Mouse (Mus musculus) limb, embryonic 14.5 days (tissue): Measurements from ENCODE around the gene Pcbd2. TPM values are rescaled to one million over a fixed set of nuclear protein-coding genes. Genes with fewer than 3 reads are reported as not detected.
A peak's percentile ranks its signal among the peaks of the same experiment; 100 is the strongest.

ENCODE experiments used
- ATAC-seq: fragments of 200-750 bp; cut with Nextera tagmentation; 2 replicates; pipeline ENCODE4 v1.8.0; 2017; ENCODE audit warnings: low read depth, moderate number of reproducible peaks, moderate TSS enrichment; ENCODE audit not compliant: low FRiP score
- DNase-seq: peaks from one replicate; pipeline ENCODE4 v3.0.0-alpha.2; 2015; ENCODE audit warnings: low spot score
- H3K27ac ChIP-seq: fragments of 300-500 bp; sonication (generic); replicated peaks from 2 replicates; pipeline ENCODE4 v1.5.1; 2014; ENCODE audit warnings: low read depth, mild to moderate bottlenecking, low read length, moderate library complexity, mixed read lengths
- H3K27me3 ChIP-seq: fragments of 300-500 bp; sonication (generic); 2 replicates; pipeline ENCODE4 v1.6.1; 2014; ENCODE audit warnings: low read length, mixed read lengths; ENCODE audit not compliant: control insufficient read depth, insufficient read depth
- H3K36me3 ChIP-seq: fragments of 300-500 bp; sonication (generic); 2 replicates; pipeline ENCODE4 v1.6.1; 2014; ENCODE audit warnings: mild to moderate bottlenecking, low read length, moderate library complexity, mixed read lengths; ENCODE audit not compliant: control insufficient read depth, insufficient read depth
- H3K4me1 ChIP-seq: fragments of 300-500 bp; sonication (generic); 2 replicates; pipeline ENCODE4 v1.6.1; 2014; ENCODE audit warnings: antibody characterized with exemption, low read length, mixed read lengths; ENCODE audit not compliant: control insufficient read depth, insufficient read depth
- H3K4me2 ChIP-seq: fragments of 300-500 bp; sonication (generic); replicated peaks from 2 replicates; pipeline ENCODE4 v1.6.1; 2014; ENCODE audit warnings: low read depth, mild to moderate bottlenecking, low read length, moderate library complexity; ENCODE audit not compliant: severe bottlenecking
- H3K4me3 ChIP-seq: fragments of 300-500 bp; sonication (generic); replicated peaks from 2 replicates; pipeline ENCODE4 v1.5.1; 2014; ENCODE audit warnings: low read length
- H3K9ac ChIP-seq: fragments of 300-500 bp; sonication (generic); 2 replicates; pipeline ENCODE4 v1.6.1; 2014; ENCODE audit warnings: mild to moderate bottlenecking, low read depth, low read length, moderate library complexity; ENCODE audit not compliant: severe bottlenecking
- H3K9me3 ChIP-seq: fragments of 300-500 bp; sonication (generic); 2 replicates; pipeline ENCODE4 v1.6.1; 2016; ENCODE audit warnings: low read length; ENCODE audit not compliant: control insufficient read depth
- POLR2A ChIP-seq: fragments of 200-500 bp; IDR thresholded peaks from 2 replicates; pipeline ENCODE4 v1.8.0; 2012; ENCODE audit warnings: inconsistent platforms, mild to moderate bottlenecking, moderate library complexity, borderline replicate concordance; ENCODE audit not compliant: insufficient read depth, insufficient read length; ENCODE audit errors: extremely low read depth
- WGBS: fragments of 180-500 bp; shearing (Covaris S2); extraction: QIAGEN DNeasy Blood & Tissue Kit; methylation state at CpG from one replicate; pipeline ENCODE4 v1.1.7; 2014; 5-methylcytosine and 5-hydroxymethylcytosine counted together
- polyA plus RNA-seq, 2 experiments: library from polyadenylated mRNA; depleted of rRNA in 1 of 2; stranded (reverse) in 1 of 2; unstranded in 1 of 2; fragments of >200 nt; fragmentation: Nextera tagmentation in 1 of 2; extraction: Ambion mirVana in 1 of 2; gene quantifications; 2 replicates each; pipeline versions ENCODE4 v1.2.1 to v1.2.3; 2012 to 2014

Pcbd2 gene
- polyA plus RNA-seq, 2 experiments: 40.9 to 41.7 TPM

DNA sequence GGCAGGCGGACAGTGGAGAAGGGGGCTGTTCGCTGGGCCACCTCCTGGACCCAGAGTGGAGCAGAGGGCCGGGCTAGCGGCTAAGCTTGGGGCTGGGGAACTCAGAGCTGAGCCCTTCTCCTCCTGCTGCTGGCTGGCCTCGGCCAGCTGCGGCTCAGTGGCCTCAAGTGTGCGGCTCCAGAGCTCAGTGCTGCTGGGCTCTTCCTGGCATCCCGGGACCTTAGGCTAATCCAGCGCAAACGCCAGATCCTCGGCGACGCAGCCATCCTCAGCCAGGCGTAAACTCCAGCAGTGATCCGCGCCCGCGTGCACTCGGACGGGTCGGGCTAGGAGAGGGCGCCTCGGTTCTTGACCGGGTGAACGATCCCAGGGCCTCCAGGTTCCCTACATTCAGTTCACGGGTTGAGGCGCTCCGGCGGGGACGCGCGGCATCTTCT lies 98.1 kb downstream of the Pcbd2 start:
- Histone ChIP-seq H3K4me1 (peaks cover 31% of the 10 kb centered on the region), H3K4me3 (peak overlapping the region; percentile 36), H3K36me3 (peaks cover 45% of the 10 kb centered on the region), H3K9me3 (no peaks in the 10 kb centered on the region), H3K4me2 (peak overlapping the region; percentile 66), H3K27ac (peak overlapping the region; percentile 73), H3K27me3 (peaks cover 55% of the 10 kb centered on the region; the same call in 1 of the 2 replicates), H3K9ac (peak overlapping the region; percentile 77)
- DNase-seq (no peak), ATAC-seq (0 out of 2 replicates have a peak, but pooled peaks have one; percentile 3)
- TF ChIP-seq POLR2A: no peak
- 4% methylated on average over 31 of the region's 32 CpGs for WGBS

DNA sequence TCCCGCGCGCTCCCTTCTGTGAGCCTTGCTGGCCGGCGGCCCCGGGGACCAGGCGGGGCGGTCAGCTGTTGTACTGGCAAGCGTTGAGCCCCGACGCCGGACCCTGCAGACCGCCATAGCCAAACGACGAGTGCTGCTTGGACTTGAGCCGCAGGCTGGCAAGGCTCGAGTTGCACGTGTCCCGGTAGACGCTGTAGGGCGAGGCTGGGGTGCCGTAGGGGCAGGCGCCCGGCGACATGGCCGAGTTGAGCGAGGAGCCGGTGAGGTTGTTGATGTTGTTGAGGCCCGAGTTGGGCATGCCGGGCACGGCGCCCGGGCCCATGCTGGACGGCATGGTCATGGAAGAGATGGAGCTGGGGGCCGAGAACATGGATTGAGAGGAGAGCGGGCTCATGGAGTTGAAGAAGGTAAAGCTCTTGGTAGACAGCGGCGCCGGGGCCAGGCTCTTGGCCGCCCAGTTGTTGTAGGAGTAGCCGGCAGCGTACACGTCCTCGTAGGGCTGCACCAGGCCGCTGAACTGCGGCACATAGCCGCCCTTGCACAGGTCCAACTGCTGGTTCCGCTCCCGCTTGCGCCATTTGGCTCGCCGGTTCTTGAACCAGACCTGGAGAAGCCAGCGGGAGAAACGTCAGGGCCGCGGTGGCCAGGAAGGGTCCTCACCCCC lies 99.0 kb downstream of the Pcbd2 start:
- peak overlapping the region; percentile 36 for H3K4me3 ChIP-seq
- H3K27ac ChIP-seq: peak overlapping the region; percentile 73
- H3K9ac ChIP-seq: peak overlapping the region; percentile 77
- WGBS: under 1% methylated on average over 56 of the region's 56 CpGs
- no peaks in the 10 kb centered on the region for H3K9me3 ChIP-seq
- DNase-seq: no peak
- no peak for ATAC-seq
- H3K4me1 ChIP-seq: peaks cover 34% of the 10 kb centered on the region
- no peak for TF ChIP-seq POLR2A
- H3K36me3 ChIP-seq: peaks cover 45% of the 10 kb centered on the region
- peaks cover 64% of the 10 kb centered on the region; the same call in 1 of the 2 replicates for H3K27me3 ChIP-seq
- H3K4me2 ChIP-seq: peak overlapping the region; percentile 66

Other genes starting within 250 kb of the Pcbd2 start
- gene Dbn1, start 239.3 kb upstream of the Pcbd2 start, polyA plus RNA-seq (2012; rRNA removed): 266 and 303 TPM in 2 replicates
- 153 and 178 TPM in 2 replicates for gene Dbn1, start 239.3 kb upstream of the Pcbd2 start, polyA plus RNA-seq (2014; fragmentation: Nextera tagmentation; extraction: Ambion mirVana)
- gene Pdlim7, start 213.7 kb upstream of the Pcbd2 start, polyA plus RNA-seq (2012; rRNA removed): 137 and 192 TPM in 2 replicates
- 148 and 162 TPM in 2 replicates for gene Pdlim7, start 213.7 kb upstream of the Pcbd2 start, polyA plus RNA-seq (2014; fragmentation: Nextera tagmentation; extraction: Ambion mirVana)
- gene Dok3, start 198.1 kb upstream of the Pcbd2 start, polyA plus RNA-seq (2012; rRNA removed): 9.1 and 9.8 TPM in 2 replicates
- 2.4 and 4.4 TPM in 2 replicates for gene Dok3, start 198.1 kb upstream of the Pcbd2 start, polyA plus RNA-seq (2014; fragmentation: Nextera tagmentation; extraction: Ambion mirVana)
- 89.3 and 92.6 TPM in 2 replicates for gene Ddx41, start 190.7 kb upstream of the Pcbd2 start, polyA plus RNA-seq (2012; rRNA removed)
- 59.9 and 61.6 TPM in 2 replicates for gene Ddx41, start 190.7 kb upstream of the Pcbd2 start, polyA plus RNA-seq (2014; fragmentation: Nextera tagmentation; extraction: Ambion mirVana)
- gene Fam193b, start 156.2 kb upstream of the Pcbd2 start, polyA plus RNA-seq (2012; rRNA removed): 140 and 159 TPM in 2 replicates
- gene Fam193b, start 156.2 kb upstream of the Pcbd2 start, polyA plus RNA-seq (2014; fragmentation: Nextera tagmentation; extraction: Ambion mirVana): 35.9 and 40.7 TPM in 2 replicates
- 182 and 228 TPM in 2 replicates for gene Tmed9, start 153.6 kb upstream of the Pcbd2 start, polyA plus RNA-seq (2012; rRNA removed)
- 78.6 and 83.0 TPM in 2 replicates for gene Tmed9, start 153.6 kb upstream of the Pcbd2 start, polyA plus RNA-seq (2014; fragmentation: Nextera tagmentation; extraction: Ambion mirVana)
- 39.3 and 53.0 TPM in 2 replicates for gene B4galt7, start 127.5 kb upstream of the Pcbd2 start, polyA plus RNA-seq (2012; rRNA removed)
- 10.1 and 12.5 TPM in 2 replicates for gene B4galt7, start 127.5 kb upstream of the Pcbd2 start, polyA plus RNA-seq (2014; fragmentation: Nextera tagmentation; extraction: Ambion mirVana)
- gene Caml, start 104.4 kb upstream of the Pcbd2 start, polyA plus RNA-seq (2012; rRNA removed): 55.3 and 60.7 TPM in 2 replicates
- gene Caml, start 104.4 kb upstream of the Pcbd2 start, polyA plus RNA-seq (2014; fragmentation: Nextera tagmentation; extraction: Ambion mirVana): 59.4 and 60.4 TPM in 2 replicates
- 36.5 and 48.7 TPM in 2 replicates for gene Ddx46, start 92.3 kb upstream of the Pcbd2 start, polyA plus RNA-seq (2012; rRNA removed)
- gene Ddx46, start 92.3 kb upstream of the Pcbd2 start, polyA plus RNA-seq (2014; fragmentation: Nextera tagmentation; extraction: Ambion mirVana): 33.0 and 36.0 TPM in 2 replicates
- 75.9 and 87.5 TPM in 2 replicates for gene B230219D22Rik, start 34.2 kb upstream of the Pcbd2 start, polyA plus RNA-seq (2012; rRNA removed)
- gene B230219D22Rik, start 34.2 kb upstream of the Pcbd2 start, polyA plus RNA-seq (2014; fragmentation: Nextera tagmentation; extraction: Ambion mirVana): 60.7 and 67.8 TPM in 2 replicates
- 61.8 and 64.4 TPM in 2 replicates for gene Txndc15, start 12.7 kb upstream of the Pcbd2 start, polyA plus RNA-seq (2012; rRNA removed)
- 104 and 109 TPM in 2 replicates for gene Txndc15, start 12.7 kb upstream of the Pcbd2 start, polyA plus RNA-seq (2014; fragmentation: Nextera tagmentation; extraction: Ambion mirVana)
- gene Catsper3, start 57.2 kb downstream of the Pcbd2 start, polyA plus RNA-seq (2012; rRNA removed): 0.18 TPM in 2 replicates
- 0.15 TPM in 1 of 2 replicates, not detected in the other for gene Catsper3, start 57.2 kb downstream of the Pcbd2 start, polyA plus RNA-seq (2014; fragmentation: Nextera tagmentation; extraction: Ambion mirVana)
- gene Pitx1, start 108.8 kb downstream of the Pcbd2 start, polyA plus RNA-seq (2012; rRNA removed): 59.5 and 94.8 TPM in 2 replicates
- gene Pitx1, start 108.8 kb downstream of the Pcbd2 start, polyA plus RNA-seq (2014; fragmentation: Nextera tagmentation; extraction: Ambion mirVana): 63.1 and 84.6 TPM in 2 replicates